Mouse (Mus musculus): ENCODE results near the gene Ehbp1l1.

Gene Ehbp1l1

DNA sequence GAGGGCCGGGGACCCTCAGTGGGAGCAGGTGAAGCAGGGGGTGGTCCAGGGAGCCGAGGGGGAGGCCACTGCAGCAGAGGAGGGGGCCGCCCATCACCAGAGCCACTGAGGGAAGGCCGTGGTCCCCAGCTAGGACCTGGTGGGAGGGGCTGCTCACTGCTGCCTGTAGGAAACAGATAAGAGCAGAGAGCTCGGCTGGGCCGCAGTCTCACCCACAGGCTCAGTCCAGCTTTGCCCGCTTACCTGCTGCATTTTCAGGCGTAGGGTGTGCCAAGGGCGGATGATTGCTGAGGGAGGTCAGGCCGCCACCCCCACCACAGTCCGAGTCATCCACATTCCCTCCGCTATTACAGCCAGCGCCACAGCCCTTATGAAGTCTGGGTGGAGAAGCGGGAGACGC lies 60.7 kb downstream of the Ehbp1l1 start:
- DNase-seq, result no peak

DNA sequence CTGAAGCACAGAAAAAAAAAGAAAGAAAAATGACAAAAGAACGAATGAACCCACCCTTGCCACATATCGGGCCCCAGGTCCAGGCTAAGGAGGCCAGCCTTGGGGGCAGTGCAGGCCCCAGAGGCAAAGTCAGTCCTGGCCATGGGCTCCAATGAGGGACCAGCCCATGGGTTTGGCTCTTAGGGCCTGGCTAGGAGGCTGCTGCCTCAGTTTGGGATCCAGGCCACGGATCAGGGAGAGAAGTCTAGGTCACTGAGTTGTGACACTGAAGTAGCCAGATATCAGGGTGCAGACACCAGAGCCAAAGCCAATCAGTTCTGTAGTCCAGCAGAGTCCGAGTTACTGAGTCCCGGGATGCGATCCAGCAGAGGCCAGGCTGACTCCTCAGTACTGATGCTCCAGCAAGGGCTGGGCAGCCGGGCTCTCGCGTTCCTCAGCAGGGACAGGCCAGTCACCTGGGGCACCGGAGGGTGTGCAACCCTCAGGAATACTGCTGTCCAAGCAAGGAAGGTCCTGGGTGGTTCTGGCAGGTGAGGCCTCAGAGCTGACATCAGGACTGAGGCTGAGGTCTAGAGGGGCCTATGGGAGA lies 61.4 kb downstream of the Ehbp1l1 start:
- no peak for DNase-seq

DNA sequence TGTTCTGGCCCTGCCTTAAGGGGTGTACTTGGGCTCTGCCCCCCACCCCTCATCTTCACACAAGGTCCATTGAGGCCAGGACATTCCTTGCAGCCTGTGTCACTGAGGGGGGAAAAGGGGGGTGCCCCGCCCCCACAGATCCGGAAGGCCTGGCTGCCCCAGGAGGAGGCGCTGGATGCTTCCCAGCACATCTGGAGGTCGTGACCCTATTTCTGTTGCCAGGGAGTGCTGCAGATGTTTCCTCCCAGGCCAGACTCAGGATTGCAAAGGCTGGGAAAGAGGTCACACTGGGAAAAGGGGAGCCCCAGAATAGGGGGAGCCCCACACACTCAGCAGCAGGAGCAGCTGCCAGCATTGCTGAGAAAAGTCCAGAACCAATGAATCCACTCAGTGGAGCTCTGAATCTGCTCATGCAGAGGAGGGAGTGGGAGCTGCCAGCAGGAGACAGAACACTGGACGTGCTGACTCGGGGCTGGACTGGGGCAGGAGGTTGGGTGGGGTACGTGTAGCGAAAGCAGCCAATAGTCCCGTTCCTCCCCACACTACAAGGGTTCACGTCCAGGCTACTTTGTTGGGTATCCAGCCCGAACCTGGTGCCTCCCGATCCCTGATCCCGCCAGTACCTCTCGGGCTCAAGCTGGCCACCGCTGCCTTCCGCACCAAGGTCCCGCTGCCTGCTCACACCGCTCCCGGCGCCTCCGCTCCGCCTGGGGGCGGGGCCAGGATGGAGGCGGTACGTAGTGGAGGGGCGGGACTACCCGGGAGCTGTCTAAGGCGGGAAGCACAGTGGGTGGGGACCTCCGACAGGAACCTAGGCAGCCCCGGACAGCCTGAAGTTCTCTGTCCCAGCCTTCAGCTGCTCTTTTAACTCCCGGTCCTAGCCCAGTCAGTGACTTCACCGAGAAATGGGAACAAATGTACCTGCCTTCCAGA lies 62.9 kb downstream of the Ehbp1l1 start, which contains the start of gene Sipa1:
Gene Sipa1 (minus strand): TSS at position 727 of the 933 bp plus-strand sequence.
- DNase-seq, result peak; percentile 96 to 97

DNA sequence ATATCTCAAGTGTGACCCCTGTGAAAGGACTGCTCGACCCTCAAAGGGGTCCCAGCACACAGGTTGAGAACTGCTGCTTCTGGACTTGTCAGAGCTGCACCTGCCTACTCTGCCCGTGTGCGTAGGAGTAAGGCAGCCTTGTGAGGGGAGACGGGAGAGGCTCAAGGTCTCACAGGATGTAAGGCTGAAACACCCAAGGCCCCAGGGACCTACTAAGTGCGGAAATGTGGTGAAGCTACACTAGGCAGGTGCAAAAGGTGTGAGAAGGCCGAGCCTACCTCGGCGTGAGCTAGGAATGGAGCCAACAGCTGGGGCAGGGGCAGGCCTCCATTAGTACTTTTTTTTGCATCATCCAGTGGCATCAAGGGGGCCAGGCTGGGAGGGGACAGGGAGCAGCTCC lies 63.8 kb downstream of the Ehbp1l1 start:
- peak; percentile 76 to 79 for DNase-seq

DNA sequence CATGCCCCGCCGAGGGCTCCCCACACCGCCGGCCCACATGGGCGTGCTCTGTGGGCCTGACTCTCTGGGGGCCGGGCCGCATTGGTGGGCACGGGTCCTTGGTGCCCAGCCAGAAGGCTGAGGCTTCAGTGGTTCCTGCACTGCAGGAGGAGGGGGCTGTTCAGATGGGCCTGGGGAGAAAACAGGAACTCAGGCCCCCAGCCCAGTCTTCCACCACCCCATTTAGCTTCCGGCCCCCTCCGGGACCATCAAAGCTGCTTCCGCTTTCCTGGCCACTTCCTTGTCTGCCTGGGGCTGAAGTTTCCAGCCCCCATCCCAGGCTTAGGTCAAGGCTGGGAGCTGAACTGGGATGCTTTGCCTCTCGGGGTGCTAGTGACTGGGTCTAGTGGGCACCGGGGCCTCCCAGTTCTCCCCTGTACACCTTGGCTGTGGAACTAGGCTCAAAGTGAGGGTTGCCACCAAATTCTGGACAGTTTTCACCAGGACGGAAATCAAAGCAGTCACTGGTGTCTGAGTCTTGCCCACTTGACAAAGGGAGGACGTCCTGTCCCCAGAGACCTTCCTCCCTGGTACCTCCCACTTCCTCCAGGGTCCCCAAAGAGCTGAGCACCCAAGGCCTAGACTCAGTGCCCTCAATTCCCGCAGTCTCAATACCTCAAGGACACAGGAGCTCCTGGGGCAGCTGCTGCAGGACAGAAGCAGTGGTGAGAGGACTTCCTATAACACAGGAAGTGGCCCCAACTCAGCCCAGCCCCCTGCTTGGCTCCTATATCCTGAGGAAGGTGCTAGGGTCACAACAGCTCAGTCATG lies 65.0 kb downstream of the Ehbp1l1 start:
- DNase-seq, result peak; percentile 79 to 81
